Mouse (Mus musculus) cerebellum, adult 2 months (tissue): ENCODE data around the gene Actl7a.

Source experiments
- CTCF ChIP-seq: fragments of 200-500 bp; IDR thresholded peaks from 2 replicates; pipeline ENCODE4 v1.5.1; 2011; ENCODE audit warnings: low read depth, mild to moderate bottlenecking, control low read depth, low read length, moderate library complexity, borderline replicate concordance; ENCODE audit not compliant: insufficient read depth
- POLR2A ChIP-seq: fragments of 200-500 bp; IDR thresholded peaks from 2 replicates; pipeline ENCODE4 v1.6.1; 2011; ENCODE audit warnings: low read length, control low read depth, borderline replicate concordance; ENCODE audit not compliant: insufficient read depth

DNA sequence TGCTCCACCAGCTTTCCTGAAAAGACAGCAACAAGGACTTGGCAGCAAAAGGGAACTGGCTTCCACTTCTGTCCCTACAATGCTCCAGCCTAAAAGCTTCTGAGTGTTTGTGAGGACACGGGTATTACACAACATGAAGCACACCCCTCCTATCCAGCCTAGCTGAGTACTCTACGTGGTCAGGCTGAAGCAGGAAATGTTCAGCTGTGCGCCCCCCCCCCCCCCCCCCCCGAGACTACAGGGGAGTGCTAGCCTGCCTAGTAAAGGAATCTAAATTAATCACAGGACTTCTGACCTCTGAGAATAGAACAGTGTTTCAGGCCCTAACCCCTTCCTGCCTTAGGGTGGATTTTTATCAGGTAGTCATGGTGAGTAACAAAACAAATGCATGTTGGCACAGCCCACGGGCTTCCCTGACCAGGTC, 24.7 kb downstream of the Actl7a start:
- TF ChIP-seq CTCF = no peak
- TF ChIP-seq POLR2A = no peak
